Mouse (Mus musculus): ENCODE measurements around the gene Gpr15. TPM values are rescaled to one million over a fixed set of nuclear protein-coding genes. Genes with fewer than 3 reads are reported as not detected.

Gene Gpr15
- polyA plus RNA-seq, 1 experiment from 2014 or later = not detected

GRCm38 (mm10) chr16:58677491-58677890 lies 41.4 kb downstream of the Gpr15 start:
- no peak overlapping the region for H3K27ac ChIP-seq (replicated peaks)
- H3K27me3 ChIP-seq = no peaks in the 10 kb centered on the region
- no peak overlapping the region for H3K9ac ChIP-seq
- H3K4me1 ChIP-seq (replicated peaks) = no peaks in the 10 kb centered on the region
- no peak overlapping the region for H3K4me2 ChIP-seq
- no peak overlapping the region for H3K4me3 ChIP-seq
- ATAC-seq (ENCODE audit: low FRiP score, low read depth) = no peak
- H3K9me3 ChIP-seq = no peaks in the 10 kb centered on the region
- H3K36me3 ChIP-seq = peaks cover 37% of the 10 kb centered on the region
- WGBS = 80% methylated on average over 5 of the region's 5 CpGs

- Histone ChIP-seq H3K36me3 (peaks cover 37% of the 10 kb centered on the region), H3K4me2 (no peak overlapping the region), H3K4me1 (replicated peaks) (peaks cover 1% of the 10 kb centered on the region), H3K27ac (replicated peaks) (no peak overlapping the region), H3K4me3 (no peak overlapping the region), H3K9me3 (no peaks in the 10 kb centered on the region), H3K27me3 (no peaks in the 10 kb centered on the region), H3K9ac (no peak overlapping the region)
- WGBS = 95% methylated on average over 3 of the region's 3 CpGs
- ATAC-seq (ENCODE audit: low FRiP score, low read depth) = no peak
Measured at GRCm38 (mm10) chr16:58676633-58677032, 42.2 kb downstream of the Gpr15 start.

- ATAC-seq (ENCODE audit: low FRiP score, low read depth) = no peak
- no peak overlapping the region for H3K4me3 ChIP-seq
- peaks cover 37% of the 10 kb centered on the region for H3K36me3 ChIP-seq
- peaks cover 6% of the 10 kb centered on the region for H3K4me1 ChIP-seq (replicated peaks)
- no peak overlapping the region for H3K27ac ChIP-seq (replicated peaks)
- no peaks in the 10 kb centered on the region for H3K27me3 ChIP-seq
- no peaks in the 10 kb centered on the region for H3K9me3 ChIP-seq
- H3K4me2 ChIP-seq = no peak overlapping the region
- no peak overlapping the region for H3K9ac ChIP-seq
- 91% methylated on average over 7 of the region's 7 CpGs for WGBS
Measured at GRCm38 (mm10) chr16:58676156-58676555, 42.7 kb downstream of the Gpr15 start.

- H3K4me3 ChIP-seq = no peak overlapping the region
- no peaks in the 10 kb centered on the region for H3K9me3 ChIP-seq
- peaks cover 11% of the 10 kb centered on the region for H3K4me1 ChIP-seq (replicated peaks)
- no peak overlapping the region for H3K9ac ChIP-seq
- ATAC-seq (ENCODE audit: low FRiP score, low read depth) = no peak
- 93% methylated on average over 13 of the region's 13 CpGs for WGBS
- H3K27me3 ChIP-seq = no peaks in the 10 kb centered on the region
- H3K4me2 ChIP-seq = no peak overlapping the region
- H3K36me3 ChIP-seq = peaks cover 32% of the 10 kb centered on the region
- no peak overlapping the region for H3K27ac ChIP-seq (replicated peaks)
Measured at GRCm38 (mm10) chr16:58675256-58675655, 43.6 kb downstream of the Gpr15 start.

- H3K27ac ChIP-seq (replicated peaks) = no peak overlapping the region
- no peaks in the 10 kb centered on the region for H3K9me3 ChIP-seq
- no peak for ATAC-seq (ENCODE audit: low FRiP score, low read depth)
- no peak overlapping the region for H3K9ac ChIP-seq
- WGBS = 94% methylated on average over 15 of the region's 15 CpGs
- peaks cover 14% of the 10 kb centered on the region for H3K4me1 ChIP-seq (replicated peaks)
- H3K4me2 ChIP-seq = no peak overlapping the region
- peaks cover 32% of the 10 kb centered on the region for H3K36me3 ChIP-seq
- no peaks in the 10 kb centered on the region for H3K27me3 ChIP-seq
- H3K4me3 ChIP-seq = no peak overlapping the region
Measured at GRCm38 (mm10) chr16:58673811-58674410, 45.0 kb downstream of the Gpr15 start.

GRCm38 (mm10) chr16:58672396-58672795 lies 46.5 kb downstream of the Gpr15 start:
- no peak overlapping the region for H3K4me2 ChIP-seq
- peaks cover 27% of the 10 kb centered on the region for H3K36me3 ChIP-seq
- ATAC-seq (ENCODE audit: low FRiP score, low read depth) = no peak
- H3K27me3 ChIP-seq = no peaks in the 10 kb centered on the region
- H3K4me1 ChIP-seq (replicated peaks) = peaks cover 14% of the 10 kb centered on the region
- no peaks in the 10 kb centered on the region for H3K9me3 ChIP-seq
- 95% methylated on average over 13 of the region's 13 CpGs for WGBS
- no peak overlapping the region for H3K9ac ChIP-seq
- H3K4me3 ChIP-seq = no peak overlapping the region
- H3K27ac ChIP-seq (replicated peaks) = no peak overlapping the region

- peaks cover 14% of the 10 kb centered on the region for H3K4me1 ChIP-seq (replicated peaks)
- H3K9me3 ChIP-seq = no peaks in the 10 kb centered on the region
- 78% methylated on average over 8 of the region's 8 CpGs for WGBS
- no peak for ATAC-seq (ENCODE audit: low FRiP score, low read depth)
- H3K4me3 ChIP-seq = peak overlapping the region; percentile 84
- H3K36me3 ChIP-seq = peaks cover 23% of the 10 kb centered on the region
- peak overlapping the region; percentile 82 for H3K9ac ChIP-seq
- peak overlapping the region; percentile 85 for H3K4me2 ChIP-seq
- no peaks in the 10 kb centered on the region for H3K27me3 ChIP-seq
- no peak overlapping the region for H3K27ac ChIP-seq (replicated peaks)
Measured at GRCm38 (mm10) chr16:58671212-58671985, 47.5 kb downstream of the Gpr15 start.

GRCm38 (mm10) chr16:58670643-58671042 lies 48.2 kb downstream of the Gpr15 start:
- H3K4me2 ChIP-seq = peak overlapping the region; percentile 85
- no peaks in the 10 kb centered on the region for H3K9me3 ChIP-seq
- H3K4me3 ChIP-seq = peak overlapping the region; percentile 84
- no peaks in the 10 kb centered on the region for H3K27me3 ChIP-seq
- WGBS = 0% methylated on average over 24 of the region's 25 CpGs
- ATAC-seq (ENCODE audit: low FRiP score, low read depth) = peak; percentile 57
- peak overlapping the region; percentile 89 for H3K27ac ChIP-seq (replicated peaks)
- peak overlapping the region; percentile 82 for H3K9ac ChIP-seq
- peaks cover 18% of the 10 kb centered on the region for H3K36me3 ChIP-seq
- H3K4me1 ChIP-seq (replicated peaks) = peaks cover 14% of the 10 kb centered on the region

GRCm38 (mm10) chr16:58669917-58670630 lies 48.8 kb downstream of the Gpr15 start, which contains the start of gene Cpox:
Gene Cpox, plus strand, starts transcription at chr16:58670292.
- H3K4me3 ChIP-seq = peak within 1 kb of the TSS; percentile 84
- no peaks in the 10 kb centered on the region for H3K27me3 ChIP-seq
- peak within 1 kb of the TSS; percentile 82 for H3K9ac ChIP-seq
- peak within 1 kb of the TSS; percentile 85 for H3K4me2 ChIP-seq
- WGBS = under 1% methylated on average over 44 of the region's 51 CpGs
- H3K27ac ChIP-seq (replicated peaks) = peak within 1 kb of the TSS; percentile 89
- peaks cover 14% of the 10 kb centered on the region for H3K4me1 ChIP-seq (replicated peaks)
- peaks cover 16% of the 10 kb centered on the region for H3K36me3 ChIP-seq
- peak; percentile 100 for ATAC-seq (ENCODE audit: low FRiP score, low read depth)
- H3K9me3 ChIP-seq = no peaks in the 10 kb centered on the region

- Histone ChIP-seq H3K36me3 (peaks cover 8% of the 10 kb centered on the region), H3K27ac (replicated peaks) (no peak overlapping the region), H3K27me3 (no peaks in the 10 kb centered on the region), H3K4me1 (replicated peaks) (peaks cover 14% of the 10 kb centered on the region), H3K4me2 (peak overlapping the region; percentile 85), H3K9me3 (no peaks in the 10 kb centered on the region), H3K9ac (no peak overlapping the region), H3K4me3 (peak overlapping the region; percentile 84; the same call in 1 of the 2 replicates)
- no peak for ATAC-seq (ENCODE audit: low FRiP score, low read depth)
- 60% methylated on average over 5 of the region's 5 CpGs for WGBS
Measured at GRCm38 (mm10) chr16:58669264-58669663, 49.6 kb downstream of the Gpr15 start.

GRCm38 (mm10) chr16:58668586-58668985 lies 50.3 kb downstream of the Gpr15 start:
- no peak overlapping the region for H3K4me3 ChIP-seq
- peaks cover under 1% of the 10 kb centered on the region; the same call in 1 of the 2 replicates for H3K36me3 ChIP-seq
- H3K27me3 ChIP-seq = no peaks in the 10 kb centered on the region
- no peak overlapping the region for H3K9ac ChIP-seq
- H3K9me3 ChIP-seq = no peaks in the 10 kb centered on the region
- ATAC-seq (ENCODE audit: low FRiP score, low read depth) = no peak
- no peak overlapping the region for H3K4me2 ChIP-seq
- peaks cover 14% of the 10 kb centered on the region for H3K4me1 ChIP-seq (replicated peaks)
- H3K27ac ChIP-seq (replicated peaks) = no peak overlapping the region
- 90% methylated on average over 3 of the region's 3 CpGs for WGBS
